Mouse (Mus musculus): Measurements from ENCODE around the gene Cyb5r2.

DNA sequence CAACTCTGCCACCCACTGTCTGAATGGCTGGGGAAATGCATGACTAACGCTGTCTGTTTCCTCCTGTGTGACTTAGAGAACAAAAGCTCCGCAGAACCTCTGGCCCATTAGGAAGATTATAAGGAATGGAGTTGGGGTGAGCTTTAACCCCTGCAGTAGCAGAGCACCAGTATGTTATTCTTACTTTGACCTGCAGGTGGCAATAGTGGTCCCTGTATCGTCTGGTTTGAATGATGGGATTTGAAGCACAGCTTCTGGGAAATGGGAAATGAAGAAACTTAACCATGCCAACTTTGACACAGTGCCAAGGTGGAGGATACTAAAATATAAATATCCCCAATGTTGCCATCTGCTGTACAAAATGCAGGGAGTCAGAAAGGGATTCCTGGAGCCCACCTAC, 8.6 kb downstream of the Cyb5r2 start:
- no peak for TF ChIP-seq GATA1 (IDR thresholded peaks at IDR 0.05; ENCODE audit: borderline replicate concordance, low read length)
- TF ChIP-seq CTCF (IDR thresholded peaks at IDR 0.05; ENCODE audit: low read depth, low read length): no peak
